22 mouse cellular contexts compared by ENCODE assay signal in the genomic region with DNA sequence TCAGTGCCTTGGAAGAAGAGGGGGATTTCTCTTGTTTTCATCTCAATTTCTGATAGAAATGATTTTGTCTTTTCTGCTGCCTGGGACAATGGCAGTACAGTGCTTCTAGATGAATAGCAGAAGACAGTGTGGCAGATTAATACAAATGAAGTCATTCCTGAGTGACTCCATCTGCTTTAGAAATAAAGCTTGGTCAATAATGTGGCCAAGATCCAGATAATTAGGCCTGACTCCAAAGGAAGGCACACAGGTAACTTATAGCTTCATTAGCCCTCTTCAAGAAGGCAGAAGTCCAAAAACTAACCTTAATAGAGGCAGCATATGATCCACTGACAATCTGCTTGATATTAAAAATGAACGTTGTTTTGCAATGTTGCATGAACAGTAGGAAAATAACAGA.
"Had no signal": no experiment of that assay in that cellular context is flagged by ENCODE, and none has a peak within 500 bp of the region (broad histone marks: within the 10 kb centered on the region; RNA-seq: fewer than 3 reads in every experiment).

No protein-coding gene starts in this region.

- H3K36me3 ChIP-seq: limb, embryonic 10.5 days; limb, embryonic 13.5 days; liver, embryonic 12.5 days; liver, embryonic 15.5 days; lung, embryonic 15.5 days; neural tube, embryonic 13.5 days; stomach, embryonic 15.5 days had no signal

- DNase-seq: kidney, postnatal 25 days; layer of hippocampus, adult 9-11 months; liver; lung, adult 18-20 months; lung, postnatal 10 days; lung, postnatal 4 days; midbrain, embryonic 14.5 days; retina, postnatal 1 day; right cerebral cortex, postnatal 25 days; spleen, adult 18-20 months; thymus, postnatal 25 days had no signal

- H3K4me2 ChIP-seq: limb, embryonic 13.5 days; liver, embryonic 12.5 days; liver, embryonic 15.5 days; lung, embryonic 15.5 days; midbrain, embryonic 11.5 days; neural tube, embryonic 13.5 days; stomach, embryonic 15.5 days had no signal

- H3K4me1 ChIP-seq: limb, embryonic 10.5 days; limb, embryonic 13.5 days; liver, embryonic 12.5 days; liver, embryonic 15.5 days; lung, embryonic 15.5 days; neural tube, embryonic 13.5 days; stomach, embryonic 15.5 days had no signal

- ATAC-seq: liver, embryonic 12.5 days had no signal

- H3K9me3 ChIP-seq: limb, embryonic 10.5 days; limb, embryonic 13.5 days; liver, embryonic 12.5 days; liver, embryonic 15.5 days; lung, embryonic 15.5 days; neural tube, embryonic 13.5 days; stomach, embryonic 15.5 days had no signal

- H3K4me3 ChIP-seq: layer of hippocampus, adult 2 months; limb, embryonic 10.5 days; limb, embryonic 13.5 days; liver, embryonic 12.5 days; liver, embryonic 15.5 days; lung, embryonic 15.5 days; myocyte; neural tube, embryonic 13.5 days; stomach, embryonic 15.5 days had no signal

- H3K27ac ChIP-seq: kidney, postnatal 0 days; layer of hippocampus, adult 2 months; limb, embryonic 10.5 days; limb, embryonic 13.5 days; liver, embryonic 12.5 days; liver, embryonic 15.5 days; lung, embryonic 15.5 days; neural tube, embryonic 13.5 days; stomach, embryonic 15.5 days had no signal

- H3K27me3 ChIP-seq: limb, embryonic 13.5 days; liver, embryonic 12.5 days; liver, embryonic 15.5 days; lung, embryonic 15.5 days; neural tube, embryonic 13.5 days; stomach, embryonic 15.5 days had no signal

- H3K9ac ChIP-seq: limb, embryonic 13.5 days; liver, embryonic 12.5 days; liver, embryonic 15.5 days; lung, embryonic 15.5 days; neural tube, embryonic 13.5 days; stomach, embryonic 15.5 days had no signal
